Mouse (Mus musculus): ENCODE measurements around the gene Pde6b.
A peak's percentile ranks its signal among the peaks of the same experiment; 100 is the strongest.

Gene Pde6b

DNA sequence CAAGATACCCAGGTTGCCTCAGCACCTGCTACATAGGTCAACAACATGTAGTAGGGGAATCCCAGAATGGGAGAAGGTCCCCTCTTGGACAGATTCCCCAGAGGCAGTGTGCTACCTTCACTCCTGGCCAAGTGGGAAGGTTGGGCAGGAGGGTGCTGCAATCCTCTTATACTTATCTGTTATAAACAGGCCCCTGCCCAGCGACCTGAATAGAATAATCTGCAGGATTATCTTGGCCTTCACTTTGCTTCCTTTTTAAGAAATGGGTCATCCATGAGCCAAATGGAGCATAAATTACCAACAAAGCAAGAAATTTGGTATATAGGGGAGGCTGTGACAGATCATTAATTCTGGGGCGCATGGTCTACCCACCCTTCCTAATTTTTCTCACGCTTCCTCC, 1.6 kb downstream of the Pde6b start:
- no peak for DNase-seq (ENCODE audit: low spot score)

DNA sequence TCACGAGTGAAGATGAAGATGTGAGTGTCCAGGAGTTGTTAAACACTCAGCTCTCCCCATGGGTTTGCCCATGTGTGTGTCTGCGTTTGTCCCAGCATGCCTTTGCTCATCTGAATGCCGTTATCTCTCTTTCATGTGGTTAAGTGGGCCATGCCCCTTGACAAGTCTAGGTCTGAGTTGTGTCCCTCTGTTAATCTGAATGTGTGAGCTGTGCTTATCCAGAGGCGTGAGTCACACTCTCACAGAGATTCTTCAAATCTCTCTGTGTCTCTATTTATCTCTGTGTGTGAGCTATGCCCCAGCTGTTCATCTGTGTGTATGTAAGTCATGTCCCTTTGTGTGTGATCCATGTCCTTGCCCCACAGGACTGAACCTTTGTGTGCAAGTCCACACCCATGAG, 15.3 kb downstream of the Pde6b start:
- DNase-seq (ENCODE audit: low spot score) = no peak

- no peak for DNase-seq (ENCODE audit: low spot score)
Measured at GRCm38 (mm10) chr5:108405460-108405859, 17.3 kb downstream of the Pde6b start.

DNA sequence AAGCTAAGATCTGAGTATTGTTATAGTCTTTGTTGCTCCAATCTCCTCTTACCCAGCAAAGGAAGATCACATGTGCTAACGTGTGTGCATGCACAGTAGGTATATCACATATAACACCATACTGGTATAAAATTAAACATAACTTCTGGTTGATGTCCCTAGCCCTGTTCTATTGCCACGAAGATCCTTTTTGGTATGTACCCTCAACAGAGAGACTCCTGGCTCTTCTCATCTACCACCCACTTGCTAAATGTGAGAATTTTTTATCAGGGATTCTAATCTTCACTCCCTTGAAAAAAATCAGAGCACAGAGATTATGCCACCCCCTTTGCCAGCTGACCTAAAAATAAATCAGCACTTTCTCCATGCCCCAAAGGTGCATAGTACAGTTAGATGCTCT, 18.8 kb downstream of the Pde6b start:
- DNase-seq (ENCODE audit: low spot score) = no peak

GRCm38 (mm10) chr5:108414711-108415110, 26.5 kb downstream of the Pde6b start:
- no peak for DNase-seq (ENCODE audit: low spot score)

- no peak for DNase-seq (ENCODE audit: low spot score)
Measured at GRCm38 (mm10) chr5:108422741-108423140, 34.5 kb downstream of the Pde6b start.

- DNase-seq (ENCODE audit: low spot score) = no peak
Measured at GRCm38 (mm10) chr5:108423427-108423826, 35.2 kb downstream of the Pde6b start.

- no peak for DNase-seq (ENCODE audit: low spot score)
Measured at GRCm38 (mm10) chr5:108427186-108427585, 39.0 kb downstream of the Pde6b start.

DNA sequence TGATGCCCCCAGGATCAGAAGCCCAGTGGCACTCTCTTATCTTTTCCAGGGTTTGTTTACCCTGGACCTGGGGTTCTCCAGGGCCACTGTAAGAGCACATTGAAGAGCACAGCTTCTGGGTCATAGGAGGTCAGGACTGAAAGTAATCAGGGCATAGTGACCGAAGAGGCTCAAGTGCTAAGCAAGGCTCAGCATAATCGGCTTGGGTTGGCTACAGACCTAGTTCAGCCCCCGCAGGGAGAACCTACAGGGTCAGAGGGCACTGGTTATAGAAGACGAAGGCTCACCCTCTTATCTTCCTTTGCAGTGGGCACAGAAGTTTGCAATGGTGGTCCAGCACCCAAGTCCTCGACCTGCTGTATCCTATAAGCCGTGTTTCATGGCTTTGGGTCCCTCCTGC, 43.0 kb downstream of the Pde6b start:
- no peak for DNase-seq (ENCODE audit: low spot score)

GRCm38 (mm10) chr5:108433804-108434587, 45.8 kb downstream of the Pde6b start, which contains the start of gene Atp5k:
Gene Atp5k, minus strand, starts transcription at chr5:108434448.
- DNase-seq (ENCODE audit: low spot score) = peak; percentile 78

- DNase-seq (ENCODE audit: low spot score) = no peak
Measured at GRCm38 (mm10) chr5:108436101-108436500, 47.9 kb downstream of the Pde6b start.

- DNase-seq (ENCODE audit: low spot score) = no peak
Measured at GRCm38 (mm10) chr5:108446973-108447372, 58.8 kb downstream of the Pde6b start.

GRCm38 (mm10) chr5:108447857-108448256, 59.7 kb downstream of the Pde6b start:
- no peak for DNase-seq (ENCODE audit: low spot score)

DNA sequence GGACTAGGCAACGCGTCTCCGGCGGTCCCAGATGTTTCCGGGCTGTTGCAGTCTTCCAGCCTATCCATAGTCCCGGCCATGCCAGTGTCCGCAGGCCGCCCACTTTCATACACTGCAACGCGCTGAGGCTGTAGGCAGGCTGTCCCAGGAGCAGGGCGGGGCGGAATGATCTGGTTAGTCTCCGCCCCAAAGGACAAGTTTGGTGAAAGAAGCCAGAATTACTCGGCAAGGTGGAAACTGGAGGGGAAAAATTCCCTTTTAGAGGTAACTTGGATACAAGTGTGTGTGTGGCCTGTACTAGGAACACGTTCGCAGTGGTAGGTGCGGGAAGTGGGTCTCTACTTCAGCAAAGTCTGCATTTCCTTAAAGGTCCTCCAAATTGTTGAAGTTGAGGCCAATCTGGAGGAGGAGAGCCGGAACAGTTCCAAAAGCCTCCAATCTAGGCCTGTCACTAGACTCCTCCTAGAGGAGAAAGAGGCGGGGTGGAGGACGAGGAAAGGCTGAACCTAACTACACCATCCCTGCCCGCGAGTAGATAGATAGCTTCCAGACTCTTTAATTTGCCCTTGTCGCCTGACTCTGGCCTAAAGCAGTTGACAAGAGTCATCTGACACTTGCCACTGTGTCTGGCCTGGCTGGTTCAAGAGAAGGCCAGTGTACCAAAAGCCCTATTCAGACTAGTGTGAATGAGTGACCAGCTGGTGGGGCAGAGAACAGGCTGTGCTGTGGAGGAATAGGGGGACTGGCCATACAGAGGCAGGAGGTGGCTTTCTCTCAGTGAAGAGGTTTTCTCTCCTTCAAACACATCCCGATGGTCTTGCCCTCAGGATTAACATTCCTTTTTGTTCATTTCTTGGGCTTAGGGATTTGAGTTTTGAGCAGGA, 60.8 kb downstream of the Pde6b start, which contains the start of gene Mfsd7a:
TSS of gene Mfsd7a (minus strand) at position 107 of the 884 bp plus-strand sequence.
- DNase-seq (ENCODE audit: low spot score) = peak; percentile 73

GRCm38 (mm10) chr5:108450837-108451540, 62.8 kb downstream of the Pde6b start:
- DNase-seq (ENCODE audit: low spot score) = no peak

DNA sequence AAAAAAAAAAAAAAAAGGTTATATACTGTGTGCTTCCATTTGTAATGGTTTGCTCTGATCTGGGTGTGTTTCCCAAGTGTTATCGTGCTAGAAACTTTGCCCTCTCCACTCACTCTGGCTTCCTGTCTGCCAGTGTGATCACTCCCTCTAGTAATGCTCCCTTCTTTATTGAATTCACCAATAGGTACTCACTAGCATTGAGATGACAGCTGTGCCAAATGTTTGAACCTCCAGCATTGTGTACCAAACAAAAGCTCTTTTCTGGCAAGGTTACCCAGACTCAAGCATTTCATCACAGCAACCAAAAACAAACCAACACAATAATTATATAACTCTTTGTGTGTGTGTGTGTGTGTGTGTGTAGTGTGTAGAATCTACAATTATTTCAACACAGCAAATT, 63.4 kb downstream of the Pde6b start:
- DNase-seq (ENCODE audit: low spot score) = no peak

- DNase-seq (ENCODE audit: low spot score) = no peak
Measured at GRCm38 (mm10) chr5:108452422-108452821, 64.2 kb downstream of the Pde6b start.

- DNase-seq (ENCODE audit: low spot score) = no peak
Measured at GRCm38 (mm10) chr5:108454094-108454493, 65.9 kb downstream of the Pde6b start.

GRCm38 (mm10) chr5:108458706-108459105, 70.5 kb downstream of the Pde6b start:
- DNase-seq (ENCODE audit: low spot score) = no peak

- no peak for DNase-seq (ENCODE audit: low spot score)
Measured at GRCm38 (mm10) chr5:108460461-108460860, 72.3 kb downstream of the Pde6b start.

DNA sequence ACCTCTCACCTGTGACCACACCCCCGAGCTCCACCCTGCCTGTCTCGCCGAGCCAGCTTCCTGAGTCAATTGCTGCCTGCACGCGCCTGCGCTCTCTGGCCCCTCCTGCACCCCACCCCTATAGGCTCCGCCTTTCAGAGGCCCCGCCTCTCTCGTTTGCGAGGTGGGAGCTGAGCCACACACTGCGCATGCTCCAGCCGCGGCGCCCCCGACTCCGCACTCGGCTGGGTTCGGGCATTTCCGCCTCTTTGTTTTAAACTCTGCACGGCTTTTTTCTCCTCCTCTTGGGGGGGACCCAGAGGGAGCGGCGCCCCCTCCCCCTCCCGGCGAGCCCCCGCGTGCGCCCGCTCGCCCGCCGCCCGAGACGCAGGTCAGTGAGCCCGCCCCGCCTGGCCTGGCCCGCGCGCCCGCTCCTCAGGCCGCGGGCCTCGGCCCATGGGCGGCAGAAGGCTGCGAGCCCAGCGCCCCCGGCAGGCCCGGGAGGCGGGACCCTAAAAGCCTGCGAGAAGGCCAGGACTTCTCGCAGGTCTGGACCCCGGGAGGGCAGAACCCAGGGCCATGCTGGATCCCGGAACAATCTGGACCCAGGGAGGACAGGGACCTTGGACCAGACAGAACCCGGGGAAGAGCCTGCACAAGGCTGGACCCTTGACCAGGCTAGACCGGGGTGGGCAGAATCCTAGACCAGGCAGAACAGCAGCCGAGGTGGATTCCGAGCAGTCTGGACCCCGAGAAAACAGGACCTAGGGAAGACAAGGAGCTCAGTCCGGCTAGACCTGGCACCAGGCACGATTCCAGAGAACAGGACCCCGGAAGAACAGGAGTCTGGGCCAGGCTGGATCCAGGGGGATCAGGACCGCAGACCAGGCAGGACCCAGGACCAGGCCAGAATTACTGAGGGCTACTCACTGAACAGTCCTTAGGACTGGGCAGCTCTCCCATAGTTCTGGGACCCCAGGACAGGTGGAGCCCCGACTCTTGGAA, 73.2 kb downstream of the Pde6b start, which contains the start of gene Pcgf3:
TSS of gene Pcgf3 (plus strand) at position 151 of the 984 bp plus-strand sequence.
- DNase-seq (ENCODE audit: low spot score) = peak; percentile 96

Data from ovary, adult 18-20 months (tissue).